Mouse (Mus musculus) kidney, adult 10 weeks (tissue): Measurements from ENCODE around the gene Daxx. TPM values are rescaled to one million over a fixed set of nuclear protein-coding genes. Genes with fewer than 3 reads are reported as not detected.

ENCODE experiments used
- polyA plus RNA-seq: library from polyadenylated mRNA; stranded (reverse); fragments of 350-450 nt; fragmentation: Illumina TruSeq; extraction: RNeasy Lipid Tissue Mini Kit (QIAGEN cat#74804); gene quantifications from one replicate; pipeline ENCODE4 v1.2.3, GENCODE M21; 2014; ENCODE audit warnings: low read depth, low replicate concordance

Gene Daxx
- 5.0 TPM for polyA plus RNA-seq

GRCm38 (mm10) chr17:33909077-33909868 is at the start of gene Daxx:
TSS of gene Daxx (plus strand) at chr17:33909414.

GRCm38 (mm10) chr17:33873537-33873936 is 35.7 kb upstream of the Daxx start, which contains the start of gene Gm7029:
TSS of gene Gm7029 (plus strand) at chr17:33873837.

GRCm38 (mm10) chr17:33890533-33891059 is 18.6 kb upstream of the Daxx start, which contains the start of gene Kifc1:
TSS of gene Kifc1 (minus strand) at chr17:33890661.

GRCm38 (mm10) chr17:33904835-33905234 is 4.4 kb upstream of the Daxx start, which contains the start of gene Platr17:
TSS of gene Platr17 (plus strand) at chr17:33905135.

GRCm38 (mm10) chr17:33915671-33916250 is 6.5 kb downstream of the Daxx start, which contains the start of the genes Tapbp and Zbtb22:
TSS of gene Tapbp (plus strand) at chr17:33915899.
TSS of gene Zbtb22 (plus strand) at chr17:33915904.

GRCm38 (mm10) chr17:33929371-33930279 is 20.4 kb downstream of the Daxx start, which contains the start of gene Rgl2:
TSS of gene Rgl2 (plus strand) at chr17:33929543.

GRCm38 (mm10) chr17:33940206-33940805 is 31.1 kb downstream of the Daxx start, which contains the start of the genes Pfdn6 and Wdr46:
TSS of gene Pfdn6 (minus strand) at chr17:33940343.
TSS of gene Wdr46 (plus strand) at chr17:33940660.

GRCm38 (mm10) chr17:33951021-33951946 is 42.1 kb downstream of the Daxx start, which contains the start of gene B3galt4:
TSS of gene B3galt4 (minus strand) at chr17:33951488.

GRCm38 (mm10) chr17:33955555-33956214 is 46.5 kb downstream of the Daxx start, which contains the start of the genes Vps52 and Rps18:
TSS of gene Vps52 (plus strand) at chr17:33955812.
TSS of gene Rps18 (minus strand) at chr17:33956001.

Other genes starting within 250 kb of the Daxx start
- 305 TPM for gene Hnrnpm, start 222.6 kb upstream of the Daxx start, polyA plus RNA-seq
- 18.5 TPM for gene March2, start 190.7 kb upstream of the Daxx start, polyA plus RNA-seq
- 15.2 TPM for gene Rab11b, start 148.9 kb upstream of the Daxx start, polyA plus RNA-seq
- 1.4 TPM for gene Angptl4, start 127.6 kb upstream of the Daxx start, polyA plus RNA-seq
- gene Kank3, start 98.9 kb upstream of the Daxx start, polyA plus RNA-seq: 10.2 TPM
- gene Rps28, start 84.9 kb upstream of the Daxx start, polyA plus RNA-seq: 57.1 TPM
- gene Ndufa7, start 84.8 kb upstream of the Daxx start, polyA plus RNA-seq: 17.8 TPM
- 6.0 TPM for gene Cd320, start 66.3 kb upstream of the Daxx start, polyA plus RNA-seq
- gene Gm7029, start 35.6 kb upstream of the Daxx start, polyA plus RNA-seq: not detected
- gene Kifc1, start 18.8 kb upstream of the Daxx start, polyA plus RNA-seq: not detected
- gene Platr17, start 4.3 kb upstream of the Daxx start, polyA plus RNA-seq: not detected
- gene Tapbp, start 6.5 kb downstream of the Daxx start, polyA plus RNA-seq: 17.3 TPM
- gene Zbtb22, start 6.5 kb downstream of the Daxx start, polyA plus RNA-seq: 1.3 TPM
- gene Rgl2, start 20.1 kb downstream of the Daxx start, polyA plus RNA-seq: 1.6 TPM
- 15.7 TPM for gene Pfdn6, start 30.9 kb downstream of the Daxx start, polyA plus RNA-seq
- gene Wdr46, start 31.2 kb downstream of the Daxx start, polyA plus RNA-seq: 0.24 TPM
- gene B3galt4, start 42.1 kb downstream of the Daxx start, polyA plus RNA-seq: not detected
- 2.9 TPM for gene Vps52, start 46.4 kb downstream of the Daxx start, polyA plus RNA-seq
- 17.5 TPM for gene Rps18, start 46.6 kb downstream of the Daxx start, polyA plus RNA-seq
- 78.8 TPM for gene H2-K1, start 90.9 kb downstream of the Daxx start, polyA plus RNA-seq
- 0.44 TPM for gene Ring1, start 115.3 kb downstream of the Daxx start, polyA plus RNA-seq
- 3.7 TPM for gene H2-Ke6, start 118.6 kb downstream of the Daxx start, polyA plus RNA-seq
- gene Slc39a7, start 122.3 kb downstream of the Daxx start, polyA plus RNA-seq: 0.73 TPM
- gene Rxrb, start 122.4 kb downstream of the Daxx start, polyA plus RNA-seq: 0.77 TPM
- not detected for gene Col11a2, start 130.0 kb downstream of the Daxx start, polyA plus RNA-seq
- not detected for gene H2-Oa, start 182.9 kb downstream of the Daxx start, polyA plus RNA-seq
- gene H2-DMa, start 210.1 kb downstream of the Daxx start, polyA plus RNA-seq: not detected
- gene Brd2, start 213.2 kb downstream of the Daxx start, polyA plus RNA-seq: 167 TPM
- gene H2-DMb2, start 233.9 kb downstream of the Daxx start, polyA plus RNA-seq: 0.44 TPM
- 7.9 TPM for gene H2-DMb1, start 243.7 kb downstream of the Daxx start, polyA plus RNA-seq